Mouse (Mus musculus): ENCODE measurements at regions not wholly inside any gene's neighbourhood (a gene's known extent, or its start where the extent isn't known, plus 50 kb on each side); places are given as distances from the start of the nearest gene placed in this dataset.

GRCm38 (mm10) chr8:25366181-25366580 lies 542.0 kb upstream of the Adam5 start:
- in situ Hi-C loops (cut with MboI; ENCODE audit: low pct_ligation_motif_present, low pct_unique_long_range_greater_than_20kb, low sequenced_read_pairs) (no loop called here), dilution Hi-C loops (cut with MboI; ENCODE audit: extremely low pct_ligation_motif_present, extremely low pct_unique_long_range_greater_than_20kb, low sequenced_read_pairs) (no loop called here)
- H3K4me2 ChIP-seq (ENCODE audit: insufficient read depth, low read depth, poor library complexity, severe bottlenecking) = no peak overlapping the region
- H3K9ac ChIP-seq (ENCODE audit: insufficient read depth, low read depth) = no peak overlapping the region
- H3K27ac ChIP-seq (ENCODE audit: insufficient read depth, low read depth) = no peak overlapping the region
- H3K9me3 ChIP-seq (replicated peaks; ENCODE audit: low read length) = no peaks in the 10 kb centered on the region
- H3K79me2 ChIP-seq (replicated peaks; ENCODE audit: control insufficient read depth, extremely low read depth, insufficient read depth, poor library complexity, severe bottlenecking) = no peaks in the 10 kb centered on the region
- H3K27me3 ChIP-seq (replicated peaks) = peaks cover 2% of the 10 kb centered on the region
- TF ChIP-seq SMC3 (IDR thresholded peaks at IDR 0.05; ENCODE audit: low read depth, low read length) (no peak), ZC3H11A (IDR thresholded peaks at IDR 0.05; ENCODE audit: low read depth, low read length) (no peak), HCFC1 (IDR thresholded peaks at IDR 0.05; ENCODE audit: low read depth, low read length) (no peak)
- no peaks in the 10 kb centered on the region for H3K36me3 ChIP-seq (replicated peaks in 1 of 2; ENCODE audit: control insufficient read depth in 1 of 2, insufficient read depth in 1 of 2, low read length in 1 of 2)
- H3K4me1 ChIP-seq (ENCODE audit: control insufficient read depth in 1 of 2, insufficient read depth in 2 of 2) = no peaks in the 10 kb centered on the region; a peak in 1 of 4 replicates
- H3K4me3 ChIP-seq (replicated peaks in 1 of 3; ENCODE audit: low read depth in 2 of 3, low read length in 2 of 3, poor library complexity in 1 of 3) = no peak overlapping the region
- no peak for DNase-seq (ENCODE audit: extremely low read depth)

DNA sequence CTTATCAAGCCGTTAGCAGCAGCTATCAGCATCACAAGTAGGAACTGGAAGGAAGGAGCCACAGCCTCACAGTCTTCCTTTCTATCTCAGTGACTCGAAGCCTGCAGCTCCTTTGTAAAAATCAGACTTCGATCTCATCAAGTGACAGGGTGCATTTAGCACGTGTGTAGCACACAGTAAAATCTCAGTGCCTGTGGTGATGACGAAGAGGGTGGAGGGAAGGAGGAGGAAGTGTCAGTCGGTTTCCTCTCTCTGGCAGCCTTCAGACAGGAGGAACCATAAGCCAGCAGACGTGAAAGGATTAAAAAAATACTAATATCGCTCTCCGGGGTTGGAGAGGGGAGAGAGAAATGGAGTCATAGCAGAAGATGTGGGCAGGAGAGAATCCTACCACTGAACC lies 538.5 kb upstream of the Adam5 start:
- dilution Hi-C loops (cut with MboI; ENCODE audit: extremely low pct_ligation_motif_present, extremely low pct_unique_long_range_greater_than_20kb, low sequenced_read_pairs) = no loop called here
- no peak for DNase-seq (ENCODE audit: extremely low read depth)

GRCm38 (mm10) chr8:25362146-25362545 lies 538.0 kb upstream of the Adam5 start:
- peaks cover 2% of the 10 kb centered on the region for H3K27me3 ChIP-seq (replicated peaks)
- H3K4me2 ChIP-seq (ENCODE audit: insufficient read depth, low read depth, poor library complexity, severe bottlenecking) = no peak overlapping the region
- no peak overlapping the region for H3K27ac ChIP-seq (ENCODE audit: insufficient read depth, low read depth)
- no peaks in the 10 kb centered on the region for H3K9me3 ChIP-seq (replicated peaks; ENCODE audit: low read length)
- dilution Hi-C loops (cut with MboI; ENCODE audit: extremely low pct_ligation_motif_present, extremely low pct_unique_long_range_greater_than_20kb, low sequenced_read_pairs) (no loop called here), in situ Hi-C loops (cut with MboI; ENCODE audit: low pct_ligation_motif_present, low pct_unique_long_range_greater_than_20kb, low sequenced_read_pairs) (no loop called here)
- no peaks in the 10 kb centered on the region for H3K79me2 ChIP-seq (replicated peaks; ENCODE audit: control insufficient read depth, extremely low read depth, insufficient read depth, poor library complexity, severe bottlenecking)
- no peak overlapping the region for H3K4me3 ChIP-seq (replicated peaks in 1 of 3; ENCODE audit: low read depth in 2 of 3, low read length in 2 of 3, poor library complexity in 1 of 3)
- H3K9ac ChIP-seq (ENCODE audit: insufficient read depth, low read depth) = no peak overlapping the region
- TF ChIP-seq ZKSCAN1 (IDR thresholded peaks at IDR 0.05; ENCODE audit: borderline replicate concordance, low read depth, low read length) (no peak), NRF1 (IDR thresholded peaks at IDR 0.05; ENCODE audit: low read depth, low read length) (no peak), MAFK (IDR thresholded peaks at IDR 0.05; ENCODE audit: insufficient replicate concordance, low read length) (no peak), CHD2 (IDR thresholded peaks at IDR 0.05; ENCODE audit: low read length) (no peak), ZC3H11A (IDR thresholded peaks at IDR 0.05; ENCODE audit: low read depth, low read length) (no peak), RAD21 (IDR thresholded peaks at IDR 0.05; ENCODE audit: low read depth, low read length) (no peak), ETS1 (conservative IDR thresholded peaks at IDR 0.05; ENCODE audit: low read depth, low read length) (no peak), E2F4 (IDR thresholded peaks at IDR 0.05; ENCODE audit: insufficient replicate concordance, low read depth, low read length) (no peak), MAZ (IDR thresholded peaks at IDR 0.05; ENCODE audit: low read depth, low read length) (no peak), GABPA (IDR thresholded peaks at IDR 0.05; ENCODE audit: insufficient replicate concordance, low read depth, low read length) (no peak), EP300 (IDR thresholded peaks at IDR 0.05; ENCODE audit: low read length) (no peak), SIN3A (IDR thresholded peaks at IDR 0.05; ENCODE audit: low read length) (no peak), CHD1 (IDR thresholded peaks at IDR 0.05; ENCODE audit: low read depth, low read length) (no peak)
- no peak for DNase-seq (ENCODE audit: extremely low read depth)
- no peaks in the 10 kb centered on the region; a peak in 1 of 4 replicates for H3K4me1 ChIP-seq (ENCODE audit: control insufficient read depth in 1 of 2, insufficient read depth in 2 of 2)
- H3K36me3 ChIP-seq (replicated peaks in 1 of 2; ENCODE audit: control insufficient read depth in 1 of 2, insufficient read depth in 1 of 2, low read length in 1 of 2) = no peaks in the 10 kb centered on the region

More for the DNA sequence above, 538.5 kb upstream of the Adam5 start:
- H3K9ac ChIP-seq (ENCODE audit: insufficient read depth, low read depth) = no peak overlapping the region
- TF ChIP-seq SMC3 (IDR thresholded peaks at IDR 0.05; ENCODE audit: low read depth, low read length) (no peak), RCOR1 (conservative IDR thresholded peaks at IDR 0.05; ENCODE audit: low read depth, low read length) (no peak), ZC3H11A (IDR thresholded peaks at IDR 0.05; ENCODE audit: low read depth, low read length) (no peak), POLR2A (IDR thresholded peaks at IDR 0.05; ENCODE audit: low read depth, low read length) (no peak), MAX (IDR thresholded peaks at IDR 0.05; ENCODE audit: low read length) (no peak), MAFK (IDR thresholded peaks at IDR 0.05; ENCODE audit: insufficient replicate concordance, low read length) (no peak)
- H3K4me1 ChIP-seq (ENCODE audit: control insufficient read depth in 1 of 2, insufficient read depth in 2 of 2) = no peaks in the 10 kb centered on the region; a peak in 1 of 4 replicates
- no peak overlapping the region for H3K27ac ChIP-seq (ENCODE audit: insufficient read depth, low read depth)
- H3K4me2 ChIP-seq (ENCODE audit: insufficient read depth, low read depth, poor library complexity, severe bottlenecking) = no peak overlapping the region
- H3K9me3 ChIP-seq (replicated peaks; ENCODE audit: low read length) = no peaks in the 10 kb centered on the region
- H3K36me3 ChIP-seq (replicated peaks in 1 of 2; ENCODE audit: control insufficient read depth in 1 of 2, insufficient read depth in 1 of 2, low read length in 1 of 2) = no peaks in the 10 kb centered on the region
- in situ Hi-C loops (cut with MboI; ENCODE audit: low pct_ligation_motif_present, low pct_unique_long_range_greater_than_20kb, low sequenced_read_pairs) = no loop called here
- H3K79me2 ChIP-seq (replicated peaks; ENCODE audit: control insufficient read depth, extremely low read depth, insufficient read depth, poor library complexity, severe bottlenecking) = no peaks in the 10 kb centered on the region
- peaks cover 2% of the 10 kb centered on the region for H3K27me3 ChIP-seq (replicated peaks)
- no peak overlapping the region for H3K4me3 ChIP-seq (replicated peaks in 1 of 3; ENCODE audit: low read depth in 2 of 3, low read length in 2 of 3, poor library complexity in 1 of 3)
